Mouse (Mus musculus): Measurements from ENCODE around the gene Ercc1.

Gene Ercc1

GRCm38 (mm10) chr7:19404476-19404875 lies 59.9 kb downstream of the Ercc1 start, which contains the start of gene Ckm:
Ckm (plus strand) TSS chr7:19404776.
- in situ Hi-C loops (cut with MboI; ENCODE audit: low sequenced_read_pairs) = no loop called here

DNA sequence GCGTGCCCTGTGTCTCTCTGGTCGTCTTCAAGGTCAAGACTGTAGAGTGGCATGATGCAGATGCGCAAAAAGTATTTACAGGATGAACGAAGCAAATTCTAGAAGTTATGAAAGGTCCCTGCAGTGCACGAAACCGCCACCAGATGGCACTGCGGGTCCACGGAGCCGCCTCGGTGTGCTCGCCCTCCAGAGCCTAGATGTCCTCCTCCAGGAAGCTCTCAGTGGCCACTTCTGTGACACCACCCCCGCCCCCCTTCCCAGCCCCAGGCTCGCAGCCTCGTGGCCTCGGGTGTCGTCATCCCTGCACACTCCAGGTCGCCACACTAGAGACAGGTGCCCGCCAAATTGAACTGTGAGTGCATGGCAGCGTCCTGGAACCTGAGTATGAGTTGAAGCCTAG lies 60.8 kb downstream of the Ercc1 start:
- in situ Hi-C loops (cut with MboI; ENCODE audit: low sequenced_read_pairs) = no loop called here

Measured in CH12F3 (cell line).